Mouse (Mus musculus): ENCODE data around the gene Rpf2. TPM values are rescaled to one million over a fixed set of nuclear protein-coding genes. Genes with fewer than 3 reads are reported as not detected.
A peak's percentile ranks its signal among the peaks of the same experiment; 100 is the strongest.

Rpf2 gene
- total and polyA plus RNA-seq, 3 experiments = 92.8 to 122 TPM; not detected in 1

- H3K27ac ChIP-seq (ENCODE audit: control insufficient read depth, low read depth, low read length) = no peak overlapping the region
- peaks cover under 1% of the 10 kb centered on the region; the same call in 1 of the 2 replicates for H3K79me2 ChIP-seq (ENCODE audit: control insufficient read depth, insufficient read depth, low read length, poor library complexity)
- H3K36me3 ChIP-seq (ENCODE audit: control insufficient read depth in 1 of 2, insufficient read depth in 2 of 2, low read length in 2 of 2) = no peaks in the 10 kb centered on the region; a peak in 1 of 4 replicates
- TF ChIP-seq POLR2AphosphoS2 (IDR thresholded peaks at IDR 0.05; ENCODE audit: low read length) = peak; percentile 73; the same call in 1 of the 2 replicates
- TF ChIP-seq ZKSCAN1 (IDR thresholded peaks at IDR 0.05; ENCODE audit: low read depth, low read length) = no peak
- no peaks in the 10 kb centered on the region for H3K4me1 ChIP-seq (ENCODE audit: control insufficient read depth in 1 of 2, insufficient read depth in 2 of 2, low read length in 2 of 2)
- H3K27me3 ChIP-seq (ENCODE audit: control insufficient read depth in 1 of 2, insufficient read depth in 2 of 2, low read length in 2 of 2) = no peaks in the 10 kb centered on the region
- H3K4me3 ChIP-seq (ENCODE audit: control insufficient read depth in 1 of 2, insufficient read depth in 1 of 2, low read depth in 2 of 2, low read length in 2 of 2) = no peak overlapping the region
- peak; percentile 67 for DNase-seq (ENCODE audit: low read depth, low spot score)
- H3K9me3 ChIP-seq (replicated peaks; ENCODE audit: insufficient read depth, low read length) = no peaks in the 10 kb centered on the region
- no peak overlapping the region for H3K9ac ChIP-seq (ENCODE audit: control insufficient read depth, low read depth, low read length, poor library complexity, severe bottlenecking)
These were observed 38.7 kb upstream of the Rpf2 start for GRCm38 (mm10) chr10:40285571-40285970.

GRCm38 (mm10) chr10:40284997-40285396 lies 38.2 kb upstream of the Rpf2 start:
- Histone ChIP-seq H3K4me3 (ENCODE audit: control insufficient read depth in 1 of 2, insufficient read depth in 1 of 2, low read depth in 2 of 2, low read length in 2 of 2) (no peak overlapping the region), H3K9me3 (replicated peaks; ENCODE audit: insufficient read depth, low read length) (no peaks in the 10 kb centered on the region), H3K27ac (ENCODE audit: control insufficient read depth, low read depth, low read length) (no peak overlapping the region), H3K27me3 (ENCODE audit: control insufficient read depth in 1 of 2, insufficient read depth in 2 of 2, low read length in 2 of 2) (no peaks in the 10 kb centered on the region), H3K9ac (ENCODE audit: control insufficient read depth, low read depth, low read length, poor library complexity, severe bottlenecking) (no peak overlapping the region), H3K4me1 (ENCODE audit: control insufficient read depth in 1 of 2, insufficient read depth in 2 of 2, low read length in 2 of 2) (no peaks in the 10 kb centered on the region), H3K79me2 (ENCODE audit: control insufficient read depth, insufficient read depth, low read length, poor library complexity) (no peaks in the 10 kb centered on the region), H3K36me3 (ENCODE audit: control insufficient read depth in 1 of 2, insufficient read depth in 2 of 2, low read length in 2 of 2) (no peaks in the 10 kb centered on the region; a peak in 1 of 4 replicates)
- DNase-seq (ENCODE audit: low read depth, low spot score) = no peak
- TF ChIP-seq RAD21 (IDR thresholded peaks at IDR 0.05; ENCODE audit: low read depth, low read length) (no peak), USF1 (IDR thresholded peaks at IDR 0.05; ENCODE audit: low read depth, low read length) (no peak), JUND (IDR thresholded peaks at IDR 0.05; ENCODE audit: low read depth, low read length) (no peak), ZKSCAN1 (IDR thresholded peaks at IDR 0.05; ENCODE audit: low read depth, low read length) (no peak), TAL1 (IDR thresholded peaks at IDR 0.05; ENCODE audit: low read length) (no peak), CHD1 (IDR thresholded peaks at IDR 0.05; ENCODE audit: low read depth, low read length) (no peak), USF2 (IDR thresholded peaks at IDR 0.05; ENCODE audit: borderline replicate concordance in 1 of 2, insufficient read depth in 1 of 2, low read depth in 1 of 2, low read length in 2 of 2) (no peak), HCFC1 (IDR thresholded peaks at IDR 0.05; ENCODE audit: low read depth, low read length) (no peak), MAFK (IDR thresholded peaks at IDR 0.05; ENCODE audit: borderline replicate concordance, low read depth, low read length) (no peak), POLR2AphosphoS2 (IDR thresholded peaks at IDR 0.05; ENCODE audit: low read length) (no peak), ELF1 (IDR thresholded peaks at IDR 0.05; ENCODE audit: low read depth, low read length) (no peak), E2F4 (IDR thresholded peaks at IDR 0.05; ENCODE audit: borderline replicate concordance, low read depth, low read length) (no peak), NELFE (IDR thresholded peaks at IDR 0.05; ENCODE audit: low read depth, low read length) (no peak), UBTF (IDR thresholded peaks at IDR 0.05; ENCODE audit: borderline replicate concordance, insufficient read depth, low read depth, low read length) (no peak), GATA1 (IDR thresholded peaks at IDR 0.05; ENCODE audit: low read depth, low read length) (no peak)

All from MEL (cell line).